Mouse (Mus musculus): ENCODE results near the gene Gm5741.

DNA sequence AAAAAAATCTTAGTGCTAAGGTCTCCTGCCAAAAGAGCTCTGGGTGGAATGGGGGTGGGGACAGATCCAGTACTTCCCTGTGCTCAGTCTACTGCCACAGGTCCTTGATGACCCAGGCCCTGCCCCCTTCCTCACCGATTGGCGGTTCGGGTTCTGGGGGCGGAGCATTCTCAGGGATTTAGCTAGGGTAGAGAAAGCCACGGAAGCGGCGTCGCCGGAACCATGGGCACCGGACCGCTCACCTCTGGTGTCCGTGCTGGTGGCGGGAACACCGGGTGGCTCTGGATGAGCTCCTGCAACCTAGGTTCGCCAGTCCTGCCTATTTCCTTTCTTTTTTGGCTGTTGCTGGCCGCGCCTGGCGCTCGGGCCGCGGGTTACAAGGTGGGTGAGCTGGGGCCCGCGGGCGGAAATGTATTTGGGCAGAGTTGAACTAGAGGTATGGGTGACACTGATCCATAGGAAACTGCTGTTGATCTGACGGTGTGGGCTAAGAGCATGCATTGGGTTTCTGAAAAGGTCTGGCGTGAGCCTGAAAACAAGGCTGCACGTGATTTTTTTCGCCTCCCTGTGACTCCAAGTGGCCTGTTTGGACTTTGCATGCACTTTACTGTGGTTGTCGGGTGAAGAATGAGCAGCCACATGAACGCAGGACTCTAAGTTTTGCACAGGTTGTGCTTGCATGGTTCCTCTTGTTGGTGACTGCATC lies 15.5 kb upstream of the Gm5741 start, which contains the start of gene Man2b1:
- TF ChIP-seq CTCF (IDR thresholded peaks at IDR 0.05; ENCODE audit: low read depth) = peak; percentile 50
- TF ChIP-seq EP300 (optimal IDR thresholded peaks at IDR 0.05) = no peak
